Mouse (Mus musculus) left cerebral cortex, adult 6 months (tissue): Measurements from ENCODE around the gene Mtln. TPM values are rescaled to one million over a fixed set of nuclear protein-coding genes. Genes with fewer than 3 reads are reported as not detected.

Experiments used
- long read RNA-seq, 2 experiments: library from polyadenylated mRNA; unstranded; transcript quantifications; one replicate each; pipeline ENCODE4 v2.0.0; 2019 to 2020
- polyA plus RNA-seq: library from polyadenylated mRNA; unstranded; fragments of <200 nt; fragmentation: Nextera tagmentation; gene quantifications from 2 replicates; pipeline ENCODE4 v1.2.3, GENCODE M21; 2021

The Mtln gene
- 135 and 149 TPM in 2 replicates for polyA plus RNA-seq
- long read RNA-seq, experiment 1, transcript Mtln-201 (2 exons, 800 nt), result major isoform, 29 of 30 reads
- long read RNA-seq, experiment 1, partial matches to known transcripts, result 0 of 30 reads
- long read RNA-seq, experiment 1, other reads (novel, unspliced or antisense), result 1 of 30 reads
- long read RNA-seq, experiment 2, transcript Mtln-201 (2 exons, 800 nt), result major isoform, 147 of 157 reads
- long read RNA-seq, experiment 2, partial matches to known transcripts, result 10 of 157 reads
- long read RNA-seq, experiment 2, other reads (novel, unspliced or antisense), result 0 of 157 reads

GRCm38 (mm10) chr2:127791919-127792603, at the start of gene Mtln:
Gene Mtln, minus strand, starts transcription at chr2:127792488.

GRCm38 (mm10) chr2:127838576-127838975, 46.3 kb upstream of the Mtln start, which contains the start of gene Acoxl:
Gene Acoxl, plus strand, starts transcription at chr2:127838876.

GRCm38 (mm10) chr2:127831401-127832102, 39.3 kb upstream of the Mtln start, which contains the start of gene Bub1:
Gene Bub1, minus strand, starts transcription at chr2:127831865.

DNA sequence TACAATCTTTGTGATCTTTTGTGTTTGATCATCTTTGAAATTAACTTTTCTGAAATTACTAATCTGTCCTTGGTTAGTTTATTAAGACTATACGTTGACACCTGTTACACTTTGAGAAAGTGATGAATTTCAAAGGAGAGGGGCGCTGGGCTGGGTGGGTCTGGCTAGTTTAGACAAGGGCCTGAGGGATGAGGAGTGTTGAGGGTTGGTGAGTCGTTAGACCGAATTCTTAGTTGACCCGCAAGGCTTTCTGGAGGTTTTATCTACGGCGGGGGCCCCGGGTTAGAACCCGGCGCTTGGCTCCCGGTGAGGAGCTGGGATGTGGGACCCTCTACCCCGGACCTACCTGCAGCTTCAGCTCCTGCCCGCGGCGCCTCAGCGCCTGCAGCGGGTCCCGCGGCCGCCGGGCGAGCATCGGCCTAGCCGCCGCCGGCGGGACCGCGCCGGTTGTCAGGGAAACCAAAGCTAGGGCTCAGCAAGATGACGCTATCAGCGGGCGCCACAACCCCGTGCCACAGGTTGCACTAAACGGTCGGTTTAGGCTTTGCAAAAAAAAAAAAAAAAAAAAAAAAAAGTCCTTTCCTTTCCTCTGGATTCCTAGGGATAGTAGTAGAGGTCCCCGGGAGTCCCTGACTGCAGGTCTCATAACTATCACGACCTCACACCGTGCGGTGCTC, 3.7 kb downstream of the Mtln start, which contains the start of gene Nphp1:
Gene Nphp1, minus strand, starts transcription at position 458 of the 677 bp plus-strand sequence.

Other genes with a start within 250 kb of the Mtln start
- gene Zfp661, start 205.4 kb downstream of the Mtln start, polyA plus RNA-seq, result 2.1 and 2.2 TPM in 2 replicates
- 120 and 133 TPM in 2 replicates for gene Mrps5, start 205.3 kb downstream of the Mtln start, polyA plus RNA-seq
- 101 and 140 TPM in 2 replicates for gene Mal, start 135.8 kb downstream of the Mtln start, polyA plus RNA-seq
- 0.10 and 0.49 TPM in 2 replicates for gene Mall, start 62.6 kb downstream of the Mtln start, polyA plus RNA-seq
- gene Nphp1, start 3.6 kb downstream of the Mtln start, polyA plus RNA-seq, result 7.8 and 8.7 TPM in 2 replicates
- gene Bub1, start 39.4 kb upstream of the Mtln start, polyA plus RNA-seq, result 0.10 and 0.20 TPM in 2 replicates
- 0.17 TPM in 1 of 2 replicates, not detected in the other for gene Acoxl, start 46.4 kb upstream of the Mtln start, polyA plus RNA-seq